Mouse (Mus musculus): ENCODE measurements around the gene Ccl7.

GRCm38 (mm10) chr11:82073686-82074085 is 28.2 kb downstream of the Ccl7 start:
- TF ChIP-seq POLR2A (IDR thresholded peaks at IDR 0.05; ENCODE audit: borderline replicate concordance, extremely low read depth, low read depth, low read length) (no peak), CTCF (IDR thresholded peaks at IDR 0.05; ENCODE audit: insufficient read depth, low read length) (no peak)
